Mouse (Mus musculus) macrophage (primary cell): ENCODE data around the gene Smagp. TPM values are rescaled to one million over a fixed set of nuclear protein-coding genes. Genes with fewer than 3 reads are reported as not detected.

ENCODE experiments used
- H3K27ac ChIP-seq: fragments of 350-480 bp; formaldehyde crosslinking; 2 replicates; pipeline ENCODE4 v1.9.0; 2021
- H3K36me3 ChIP-seq: fragments of 350-480 bp; formaldehyde crosslinking; 2 replicates; pipeline ENCODE4 v1.9.0; 2021; ENCODE audit errors: inconsistent target
- H3K4me3 ChIP-seq: fragments of 350-480 bp; formaldehyde crosslinking; 2 replicates; pipeline ENCODE4 v1.9.0; 2021; ENCODE audit errors: inconsistent target
- H3K79me2 ChIP-seq: fragments of 350-480 bp; formaldehyde crosslinking; 2 replicates; pipeline ENCODE4 v1.9.0; 2021; ENCODE audit errors: inconsistent target
- WGBS: methylation state at CpG from one replicate; pipeline ENCODE4 v1.1.7; 2026; ENCODE audit warnings: inconsistent platforms; ENCODE audit not compliant: missing documents; 5-methylcytosine and 5-hydroxymethylcytosine counted together
- polyA plus RNA-seq: library from polyadenylated mRNA; stranded (reverse); fragments of 250-400 nt; gene quantifications from 3 replicates; pipeline ENCODE4 v1.2.4, GENCODE M21; 2018; ENCODE audit warnings: inconsistent platforms

Smagp gene
- polyA plus RNA-seq, 1 experiment from 2014 or later, result 73.9 TPM

DNA sequence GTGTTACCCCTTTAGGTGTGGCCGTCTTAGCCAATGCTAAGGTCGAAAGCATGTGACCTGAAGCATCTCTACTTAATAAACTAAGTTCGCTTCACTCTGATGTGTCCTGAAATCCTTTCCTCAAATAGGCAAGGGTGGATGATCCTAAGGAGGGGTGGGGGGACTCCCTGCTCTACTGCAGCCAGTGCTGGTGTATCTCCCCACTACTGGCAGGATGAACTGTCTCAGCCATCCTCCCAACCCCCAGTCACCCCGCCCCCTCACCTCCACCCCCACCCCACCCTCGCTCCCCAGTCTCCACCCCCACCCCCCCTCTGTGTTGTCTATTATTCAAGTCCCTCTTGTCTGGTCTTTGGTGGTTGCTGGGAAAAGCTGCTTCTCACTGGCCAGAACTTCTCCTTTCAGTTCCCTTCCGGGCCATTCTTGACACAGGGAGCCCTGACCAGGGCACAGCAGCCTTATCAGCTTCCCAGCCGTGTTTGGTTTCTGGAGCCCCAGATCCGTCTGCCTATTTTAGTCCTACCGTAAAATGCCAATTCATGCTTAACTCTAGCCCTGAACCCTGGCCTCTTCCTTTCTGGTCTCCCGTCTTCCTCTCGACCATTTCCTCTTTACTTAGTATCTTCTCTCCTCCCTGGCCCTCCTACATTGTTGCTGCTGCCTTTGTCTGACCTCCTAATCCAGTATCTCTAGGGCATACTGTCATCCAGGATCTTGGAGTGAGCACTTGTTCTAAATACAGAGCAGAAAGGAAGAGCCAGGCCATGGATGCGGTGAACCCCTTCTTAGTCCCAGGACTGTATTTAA, 37.0 kb upstream of the Smagp start:
- Histone ChIP-seq H3K36me3 (no peaks in the 10 kb centered on the region), H3K27ac (peak overlapping the region; percentile 86), H3K4me3 (no peak overlapping the region), H3K79me2 (peaks cover 11% of the 10 kb centered on the region)
- 8% methylated on average over 10 of the region's 12 CpGs for WGBS

DNA sequence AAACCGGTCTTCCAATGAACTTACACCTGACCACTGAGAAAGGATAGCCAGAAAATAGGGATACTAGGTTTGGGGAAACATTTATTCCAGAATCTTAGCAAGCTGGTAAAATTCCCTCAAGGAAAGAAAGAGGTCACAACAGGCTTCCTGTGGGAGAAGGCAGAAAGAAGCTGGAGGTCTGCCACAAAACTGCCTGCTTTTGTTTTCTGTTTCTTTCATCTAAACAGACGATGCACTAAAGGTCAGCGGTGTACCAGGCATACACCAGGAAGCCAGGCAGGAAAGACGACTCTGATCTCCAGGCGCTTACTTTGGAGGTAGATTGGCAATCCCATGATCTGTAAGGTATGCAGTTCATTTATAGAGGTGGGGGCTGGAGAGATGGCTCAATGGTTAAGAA, 34.1 kb upstream of the Smagp start:
- WGBS, result 89% methylated on average over 5 of the region's 5 CpGs
- Histone ChIP-seq H3K36me3 (no peaks in the 10 kb centered on the region), H3K79me2 (peaks cover 32% of the 10 kb centered on the region), H3K27ac (no peak overlapping the region), H3K4me3 (no peak overlapping the region)

DNA sequence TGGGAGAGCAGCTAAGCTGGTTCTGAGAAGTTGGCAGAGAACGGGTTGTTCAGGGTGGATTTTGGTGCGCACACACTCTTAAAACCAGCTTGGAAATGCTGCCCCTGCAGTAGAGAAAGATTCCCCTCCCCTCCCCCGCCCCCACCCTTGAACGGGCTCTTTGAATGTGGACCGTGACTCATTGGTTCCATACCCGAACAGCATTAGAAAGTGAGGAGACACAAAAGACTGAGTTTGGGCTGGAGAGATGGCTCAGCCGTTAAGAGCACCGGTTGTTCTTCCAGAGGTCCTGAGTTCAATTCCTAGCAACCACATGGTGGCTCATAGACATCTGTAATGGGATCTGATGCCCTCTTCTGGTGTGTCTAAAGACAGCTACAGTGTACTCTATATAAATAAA, 33.3 kb upstream of the Smagp start:
- Histone ChIP-seq H3K4me3 (no peak overlapping the region), H3K27ac (no peak overlapping the region)

GRCm38 (mm10) chr15:100669337-100669736, 32.6 kb upstream of the Smagp start, which contains the start of gene Bin2:
Gene Bin2, minus strand, starts transcription at chr15:100669553.
- 1% methylated on average over 20 of the region's 20 CpGs for WGBS
- Histone ChIP-seq H3K79me2 (peaks cover 47% of the 10 kb centered on the region), H3K36me3 (no peaks in the 10 kb centered on the region), H3K4me3 (peak within 1 kb of the TSS; percentile 71), H3K27ac (peak within 1 kb of the TSS; percentile 68)

More for the DNA sequence above, 33.3 kb upstream of the Smagp start:
- Histone ChIP-seq H3K36me3 (no peaks in the 10 kb centered on the region), H3K79me2 (peaks cover 40% of the 10 kb centered on the region)
- 67% methylated on average over 8 of the region's 8 CpGs for WGBS

GRCm38 (mm10) chr15:100667871-100668545, 31.3 kb upstream of the Smagp start:
- H3K79me2 ChIP-seq, result peaks cover 60% of the 10 kb centered on the region
- H3K27ac ChIP-seq, result 0 out of 2 replicates have a peak overlapping the region, but pooled peaks have one; percentile 68
- 32% methylated on average over 5 of the region's 5 CpGs for WGBS

GRCm38 (mm10) chr15:100667420-100667819, 30.7 kb upstream of the Smagp start:
- peak overlapping the region; percentile 59 for H3K27ac ChIP-seq
- no peaks in the 10 kb centered on the region for H3K36me3 ChIP-seq

More at GRCm38 (mm10) chr15:100667871-100668545, 31.3 kb upstream of the Smagp start:
- Histone ChIP-seq H3K4me3 (peak overlapping the region; percentile 71), H3K36me3 (no peaks in the 10 kb centered on the region)

GRCm38 (mm10) chr15:100666851-100667250, 30.1 kb upstream of the Smagp start:
- peak overlapping the region; percentile 59 for H3K27ac ChIP-seq
- H3K4me3 ChIP-seq, result peak overlapping the region; percentile 7; the same call in 1 of the 2 replicates
- peaks cover 72% of the 10 kb centered on the region for H3K79me2 ChIP-seq
- peaks cover 4% of the 10 kb centered on the region; the same call in 1 of the 2 replicates for H3K36me3 ChIP-seq
- WGBS, result 5% methylated on average over 12 of the region's 12 CpGs

More at GRCm38 (mm10) chr15:100667420-100667819, 30.7 kb upstream of the Smagp start:
- H3K79me2 ChIP-seq, result peaks cover 66% of the 10 kb centered on the region
- WGBS, result 11% methylated on average over 6 of the region's 6 CpGs
- peak overlapping the region; percentile 7; the same call in 1 of the 2 replicates for H3K4me3 ChIP-seq

- peaks cover 78% of the 10 kb centered on the region for H3K79me2 ChIP-seq
- H3K27ac ChIP-seq, result peak overlapping the region; percentile 59
- H3K4me3 ChIP-seq, result peak overlapping the region; percentile 7; the same call in 1 of the 2 replicates
- WGBS, result under 1% methylated on average over 7 of the region's 7 CpGs
- H3K36me3 ChIP-seq, result peaks cover 10% of the 10 kb centered on the region; the same call in 1 of the 2 replicates
Measured at GRCm38 (mm10) chr15:100666219-100666696, 29.5 kb upstream of the Smagp start.

GRCm38 (mm10) chr15:100665411-100666218, 28.9 kb upstream of the Smagp start:
- WGBS, result 27% methylated on average over 9 of the region's 9 CpGs
- Histone ChIP-seq H3K79me2 (peaks cover 84% of the 10 kb centered on the region), H3K27ac (peak overlapping the region; percentile 59), H3K4me3 (no peak overlapping the region; the same call in 1 of the 2 replicates), H3K36me3 (peaks cover 16% of the 10 kb centered on the region; the same call in 1 of the 2 replicates)

- 32% methylated on average over 9 of the region's 9 CpGs for WGBS
- Histone ChIP-seq H3K36me3 (peaks cover 16% of the 10 kb centered on the region; the same call in 1 of the 2 replicates), H3K27ac (no peak overlapping the region), H3K4me3 (no peak overlapping the region), H3K79me2 (peaks cover 92% of the 10 kb centered on the region)
Measured at GRCm38 (mm10) chr15:100664813-100665274, 28.1 kb upstream of the Smagp start.

DNA sequence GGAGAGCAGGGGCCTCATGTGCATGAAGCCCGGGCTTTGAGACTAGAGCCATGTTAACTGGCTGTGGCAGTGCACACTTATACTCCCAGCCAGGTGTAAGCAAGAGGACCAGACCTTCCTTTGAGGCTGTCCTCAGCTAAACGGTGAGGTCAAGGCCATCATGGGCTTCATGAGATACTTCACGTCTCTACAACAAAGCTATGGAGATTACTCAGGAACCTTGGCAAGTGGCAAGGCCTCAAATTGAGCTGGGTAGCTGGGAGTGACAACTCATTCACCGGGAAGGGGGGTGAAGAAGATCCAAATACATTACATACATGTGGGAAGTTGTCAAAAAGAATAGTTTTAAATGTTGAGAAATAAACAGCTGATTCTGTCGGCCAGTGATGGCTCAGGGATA, 24.1 kb upstream of the Smagp start:
- WGBS, result 93% methylated on average over 5 of the region's 5 CpGs
- Histone ChIP-seq H3K79me2 (peaks cover 69% of the 10 kb centered on the region), H3K4me3 (no peak overlapping the region), H3K36me3 (peaks cover 44% of the 10 kb centered on the region), H3K27ac (no peak overlapping the region)

DNA sequence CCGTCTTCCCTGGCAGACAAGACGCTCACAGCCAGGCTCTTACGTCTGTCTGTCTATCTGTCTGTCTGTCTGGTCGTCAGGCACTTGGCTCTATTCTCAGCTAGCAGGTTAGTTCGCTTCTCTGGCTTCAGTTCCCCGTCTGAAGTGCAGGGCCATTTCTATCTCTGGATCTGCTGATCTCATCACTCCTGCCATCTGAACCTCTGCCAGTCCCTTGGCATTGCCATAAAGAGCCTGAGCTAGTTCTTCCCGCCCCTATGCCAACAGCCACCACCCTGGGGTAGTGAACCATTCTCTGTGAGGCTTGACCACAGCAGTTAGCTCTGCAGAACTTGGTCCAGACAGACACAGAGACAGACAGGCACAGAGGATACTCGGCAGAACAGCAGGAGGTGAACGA, 23.6 kb upstream of the Smagp start:
- Histone ChIP-seq H3K79me2 (peaks cover 64% of the 10 kb centered on the region), H3K36me3 (peaks cover 46% of the 10 kb centered on the region), H3K4me3 (no peak overlapping the region), H3K27ac (no peak overlapping the region)
- 79% methylated on average over 9 of the region's 9 CpGs for WGBS

GRCm38 (mm10) chr15:100655201-100655600, 18.5 kb upstream of the Smagp start:
- Histone ChIP-seq H3K36me3 (peaks cover 71% of the 10 kb centered on the region), H3K27ac (no peak overlapping the region), H3K4me3 (no peak overlapping the region), H3K79me2 (peaks cover 13% of the 10 kb centered on the region; the same call in 1 of the 2 replicates)
- 98% methylated on average over 5 of the region's 5 CpGs for WGBS

- 100% methylated on average over 1 of the region's 1 CpGs for WGBS
- H3K79me2 ChIP-seq, result peaks cover 4% of the 10 kb centered on the region; the same call in 1 of the 2 replicates
- H3K36me3 ChIP-seq, result peaks cover 80% of the 10 kb centered on the region
- no peak overlapping the region for H3K27ac ChIP-seq
- no peak overlapping the region for H3K4me3 ChIP-seq
Measured at GRCm38 (mm10) chr15:100654271-100654670, 17.5 kb upstream of the Smagp start.
